ENCODE assay signal across 9 mouse cellular contexts in the genomic region with DNA sequence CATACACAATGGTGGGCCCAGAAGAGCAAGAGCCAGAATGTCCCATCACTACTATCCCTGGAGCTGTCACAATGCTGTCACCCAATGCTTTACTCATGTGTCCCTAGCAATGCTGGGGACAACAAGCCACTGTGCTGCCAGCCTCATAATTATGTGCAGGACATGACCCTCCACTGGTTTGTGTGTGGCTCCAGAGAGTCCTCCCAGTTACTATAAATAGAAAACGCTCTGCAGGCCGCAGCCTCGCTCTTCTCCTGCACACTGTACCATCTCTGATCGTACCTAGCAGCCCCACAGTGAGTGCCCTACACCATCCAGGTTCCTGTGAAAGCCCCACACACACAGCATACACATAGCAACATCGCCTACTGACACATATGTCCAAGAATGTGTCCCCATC. TPM values are rescaled to one million over a fixed set of nuclear protein-coding genes. Genes with fewer than 3 reads are reported as not detected.
DNase-seq lines count a peak whose midpoint lies in the region; ATAC-seq lines count a peak whose summit lies in the region.
"Had no signal": no experiment of that assay in that cellular context is flagged by ENCODE, and none has a peak within 500 bp of the region (broad histone marks: within the 10 kb centered on the region; RNA-seq: fewer than 3 reads in every experiment).

No protein-coding gene starts in this region.

- 0 out of 2 replicates have a peak overlapping the region, but pooled peaks have one; percentile 68 for H3K4me2 ChIP-seq in forebrain, embryonic 13.5 days
- H3K4me2 ChIP-seq in forebrain, embryonic 16.5 days (ENCODE audit: low read length), result no peak overlapping the region
- peak overlapping the region; percentile 75; the same call in 1 of the 2 replicates for H3K4me2 ChIP-seq in liver, embryonic 12.5 days
- no peak overlapping the region for H3K4me2 ChIP-seq in liver, embryonic 11.5 days
- H3K4me2 ChIP-seq in heart, embryonic 14.5 days (ENCODE audit: low read length), result peak overlapping the region; percentile 71
- peak overlapping the region; percentile 65; the same call in 1 of the 2 replicates for H3K4me2 ChIP-seq in midbrain, embryonic 16.5 days (ENCODE audit: low read length)

- no peaks in the 10 kb centered on the region for H3K9me3 ChIP-seq in forebrain, embryonic 13.5 days (replicated peaks)
- no peaks in the 10 kb centered on the region for H3K9me3 ChIP-seq in forebrain, embryonic 16.5 days (ENCODE audit: control insufficient read depth, low read length)
- no peaks in the 10 kb centered on the region for H3K9me3 ChIP-seq in liver, embryonic 12.5 days (replicated peaks)
- no peaks in the 10 kb centered on the region for H3K9me3 ChIP-seq in liver, embryonic 11.5 days (ENCODE audit: control insufficient read depth, low read length)
- no peaks in the 10 kb centered on the region for H3K9me3 ChIP-seq in heart, embryonic 14.5 days (ENCODE audit: control insufficient read depth, low read length)
- H3K9me3 ChIP-seq in midbrain, embryonic 16.5 days (replicated peaks; ENCODE audit: control insufficient read depth, low read length, poor library complexity, severe bottlenecking), result no peaks in the 10 kb centered on the region

- no peak overlapping the region for H3K27ac ChIP-seq in forebrain, embryonic 13.5 days
- H3K27ac ChIP-seq in forebrain, embryonic 16.5 days (ENCODE audit: low read length), result no peak overlapping the region
- H3K27ac ChIP-seq in liver, embryonic 12.5 days, result no peak overlapping the region
- H3K27ac ChIP-seq in liver, embryonic 11.5 days (ENCODE audit: low read depth, low read length), result no peak overlapping the region
- peak overlapping the region; percentile 87 to 89 for H3K27ac ChIP-seq in heart, embryonic 14.5 days (replicated peaks in 1 of 2; ENCODE audit: control insufficient read depth in 1 of 2, insufficient read depth in 1 of 2, low read depth in 2 of 2, low read length in 2 of 2)
- H3K27ac ChIP-seq in midbrain, embryonic 16.5 days (ENCODE audit: low read length), result no peak overlapping the region

- WGBS in forebrain, embryonic 13.5 days, result 89% methylated on average over 5 of the region's 5 CpGs
- WGBS in forebrain, embryonic 16.5 days, result 83% methylated on average over 5 of the region's 5 CpGs
- 65% methylated on average over 5 of the region's 5 CpGs for WGBS in liver, embryonic 12.5 days (ENCODE audit: insufficient replicate concordance)
- 73% methylated on average over 5 of the region's 5 CpGs for WGBS in liver, embryonic 11.5 days
- WGBS in heart, embryonic 14.5 days, result 28% methylated on average over 5 of the region's 5 CpGs
- WGBS in midbrain, embryonic 16.5 days, result 84% methylated on average over 5 of the region's 5 CpGs

- peak overlapping the region; percentile 68; the same call in 1 of the 2 replicates for H3K4me3 ChIP-seq in forebrain, embryonic 13.5 days
- H3K4me3 ChIP-seq in forebrain, embryonic 16.5 days (replicated peaks; ENCODE audit: low read length), result no peak overlapping the region
- H3K4me3 ChIP-seq in liver, embryonic 12.5 days, result 0 out of 2 replicates have a peak overlapping the region, but pooled peaks have one; percentile 60
- H3K4me3 ChIP-seq in liver, embryonic 11.5 days (ENCODE audit: low read depth, low read length), result no peak overlapping the region
- peak overlapping the region; percentile 53 to 98; a peak in 3 of 4 replicates for H3K4me3 ChIP-seq in heart, embryonic 14.5 days (ENCODE audit: control insufficient read depth in 1 of 2, insufficient read depth in 1 of 2, low read depth in 1 of 2, low read length in 2 of 2)
- H3K4me3 ChIP-seq in midbrain, embryonic 16.5 days (ENCODE audit: low read depth, low read length), result no peak overlapping the region

- no peak overlapping the region for H3K9ac ChIP-seq in forebrain, embryonic 13.5 days
- H3K9ac ChIP-seq in forebrain, embryonic 16.5 days (replicated peaks; ENCODE audit: low read depth, low read length), result no peak overlapping the region
- no peak overlapping the region for H3K9ac ChIP-seq in liver, embryonic 12.5 days
- H3K9ac ChIP-seq in liver, embryonic 11.5 days (ENCODE audit: low read depth, low read length), result no peak overlapping the region
- peak overlapping the region; percentile 74 for H3K9ac ChIP-seq in heart, embryonic 14.5 days (ENCODE audit: low read length)
- H3K9ac ChIP-seq in midbrain, embryonic 16.5 days (ENCODE audit: low read depth, low read length), result no peak overlapping the region

- H3K36me3 ChIP-seq in forebrain, embryonic 13.5 days (ENCODE audit: poor library complexity, severe bottlenecking), result no peaks in the 10 kb centered on the region
- H3K36me3 ChIP-seq in forebrain, embryonic 16.5 days (ENCODE audit: control insufficient read depth, insufficient read depth), result no peaks in the 10 kb centered on the region
- H3K36me3 ChIP-seq in liver, embryonic 12.5 days, result no peaks in the 10 kb centered on the region
- no peaks in the 10 kb centered on the region for H3K36me3 ChIP-seq in liver, embryonic 11.5 days (ENCODE audit: control insufficient read depth, insufficient read depth, low read length)
- H3K36me3 ChIP-seq in heart, embryonic 14.5 days (ENCODE audit: control insufficient read depth, insufficient read depth, low read length), result no peaks in the 10 kb centered on the region
- H3K36me3 ChIP-seq in midbrain, embryonic 16.5 days (ENCODE audit: control insufficient read depth, insufficient read depth, low read length), result no peaks in the 10 kb centered on the region

- no peak for DNase-seq in liver, embryonic 11.5 days (ENCODE audit: low spot score)
- no peak for DNase-seq in thymus, adult 18-20 months
- no peak for DNase-seq in cerebellum, adult 9-10 months
- DNase-seq: adrenal gland, postnatal 36 days had no signal

- peaks cover 13% of the 10 kb centered on the region for H3K4me1 ChIP-seq in forebrain, embryonic 13.5 days
- peaks cover 15% of the 10 kb centered on the region for H3K4me1 ChIP-seq in forebrain, embryonic 16.5 days (replicated peaks; ENCODE audit: control insufficient read depth, insufficient read depth, low read length)
- H3K4me1 ChIP-seq in liver, embryonic 12.5 days, result peaks cover 33% of the 10 kb centered on the region
- peaks cover 16% of the 10 kb centered on the region for H3K4me1 ChIP-seq in liver, embryonic 11.5 days (replicated peaks; ENCODE audit: control insufficient read depth, insufficient read depth, low read length)
- peaks cover 8 to 23% of the 10 kb centered on the region in 2 experiments for H3K4me1 ChIP-seq in heart, embryonic 14.5 days (ENCODE audit: control insufficient read depth in 2 of 2, insufficient read depth in 2 of 2, low read length in 2 of 2)
- peaks cover 21% of the 10 kb centered on the region for H3K4me1 ChIP-seq in midbrain, embryonic 16.5 days (ENCODE audit: control insufficient read depth, insufficient read depth, low read length)

- ATAC-seq in forebrain, embryonic 13.5 days, result no peak
- ATAC-seq in forebrain, embryonic 16.5 days, result no peak
- no peak for ATAC-seq in liver, embryonic 12.5 days
- ATAC-seq in liver, embryonic 11.5 days (replicated peaks; ENCODE audit: low FRiP score), result no peak
- peak; percentile 45; the same call in 1 of the 2 replicates for ATAC-seq in heart, embryonic 14.5 days (ENCODE audit: insufficient number of reproducible peaks, insufficient read depth, low FRiP score, low read depth)
- ATAC-seq in midbrain, embryonic 16.5 days, result no peak

- no peaks in the 10 kb centered on the region for H3K27me3 ChIP-seq in forebrain, embryonic 13.5 days
- no peaks in the 10 kb centered on the region for H3K27me3 ChIP-seq in forebrain, embryonic 16.5 days (replicated peaks; ENCODE audit: control insufficient read depth, insufficient read depth, low read length)
- H3K27me3 ChIP-seq in liver, embryonic 12.5 days (replicated peaks), result peaks cover 14% of the 10 kb centered on the region; the same call in 1 of the 2 replicates
- no peaks in the 10 kb centered on the region for H3K27me3 ChIP-seq in liver, embryonic 11.5 days (replicated peaks; ENCODE audit: control insufficient read depth, insufficient read depth, low read length)
- H3K27me3 ChIP-seq in heart, embryonic 14.5 days (ENCODE audit: control insufficient read depth, insufficient read depth, low read length), result no peaks in the 10 kb centered on the region
- H3K27me3 ChIP-seq in midbrain, embryonic 16.5 days (ENCODE audit: control insufficient read depth, insufficient read depth, low read depth, low read length), result no peaks in the 10 kb centered on the region

RNA-seq across cellular contexts. Expression of a gene that starts 1.7 kb away (rescaled TPM):
- 47.9 and 48.4 TPM in 2 replicates for polyA plus RNA-seq in forebrain, embryonic 13.5 days (2015; fragmentation: Nextera tagmentation; extraction: Ambion mirVana)
- 70.3 and 78.8 TPM in 2 replicates for polyA plus RNA-seq in forebrain, embryonic 16.5 days (2015; fragmentation: Nextera tagmentation; extraction: Ambion mirVana)
- polyA plus RNA-seq in liver, embryonic 12.5 days (2016; fragmentation: Nextera tagmentation; extraction: Ambion mirVana), result 47.2 and 49.9 TPM in 2 replicates
- polyA plus RNA-seq in liver, embryonic 11.5 days (2014; fragmentation: Nextera tagmentation; extraction: Ambion mirVana), result 59.5 and 65.8 TPM in 2 replicates
- 120 and 126 TPM in 2 replicates for polyA plus RNA-seq in heart, embryonic 14.5 days (2014; fragmentation: Nextera tagmentation; extraction: Ambion mirVana)
- polyA plus RNA-seq in midbrain, embryonic 16.5 days (2015; fragmentation: Nextera tagmentation; extraction: Ambion mirVana), result 90.3 and 108 TPM in 2 replicates

RNA-seq across cellular contexts. Expression of a gene that starts 31.0 kb away (rescaled TPM):
- 29.2 and 30.5 TPM in 2 replicates for polyA plus RNA-seq in forebrain, embryonic 13.5 days (2015; fragmentation: Nextera tagmentation; extraction: Ambion mirVana)
- 33.2 and 35.5 TPM in 2 replicates for polyA plus RNA-seq in forebrain, embryonic 16.5 days (2015; fragmentation: Nextera tagmentation; extraction: Ambion mirVana)
- 18.5 and 19.5 TPM in 2 replicates for polyA plus RNA-seq in liver, embryonic 12.5 days (2016; fragmentation: Nextera tagmentation; extraction: Ambion mirVana)
- polyA plus RNA-seq in liver, embryonic 11.5 days (2014; fragmentation: Nextera tagmentation; extraction: Ambion mirVana), result 24.7 and 27.5 TPM in 2 replicates
- 27.2 and 28.6 TPM in 2 replicates for polyA plus RNA-seq in heart, embryonic 14.5 days (2014; fragmentation: Nextera tagmentation; extraction: Ambion mirVana)
- 28.0 and 28.6 TPM in 2 replicates for polyA plus RNA-seq in midbrain, embryonic 16.5 days (2015; fragmentation: Nextera tagmentation; extraction: Ambion mirVana)

Comparison
In these comparisons a context has a peak if more than half of its experiments do, and no peak if none do; other contexts are left out.
1. H3K4me2 ChIP-seq: peak in forebrain, embryonic 13.5 days (single experiment), liver, embryonic 12.5 days (single experiment), heart, embryonic 14.5 days (single experiment) and midbrain, embryonic 16.5 days (single experiment); none in forebrain, embryonic 16.5 days (single experiment) and liver, embryonic 11.5 days (single experiment).
2. H3K4me3 ChIP-seq: peak in forebrain, embryonic 13.5 days (single experiment), liver, embryonic 12.5 days (single experiment) and heart, embryonic 14.5 days (2 of 2); none in forebrain, embryonic 16.5 days (single experiment), liver, embryonic 11.5 days (single experiment) and midbrain, embryonic 16.5 days (single experiment).
3. H3K27ac ChIP-seq: peak in heart, embryonic 14.5 days (2 of 2); none in forebrain, embryonic 13.5 days (single experiment), forebrain, embryonic 16.5 days (single experiment), liver, embryonic 12.5 days (single experiment), liver, embryonic 11.5 days (single experiment) and midbrain, embryonic 16.5 days (single experiment).